Mouse (Mus musculus) testis, adult 2 months (tissue): ENCODE results near the gene Serpina6.

Source experiments
- CTCF ChIP-seq: fragments of 200-500 bp; IDR thresholded peaks from 2 replicates; pipeline ENCODE4 v1.5.1; 2012; ENCODE audit warnings: low read depth, mild to moderate bottlenecking, inconsistent platforms, low read length, moderate library complexity; ENCODE audit not compliant: control insufficient read depth, insufficient read depth, insufficient replicate concordance
- POLR2A ChIP-seq: fragments of 200-500 bp; IDR thresholded peaks from 2 replicates; pipeline ENCODE4 v1.6.1; 2012; ENCODE audit warnings: low read depth, mild to moderate bottlenecking, inconsistent platforms, low read length, moderate library complexity; ENCODE audit not compliant: control insufficient read depth

DNA sequence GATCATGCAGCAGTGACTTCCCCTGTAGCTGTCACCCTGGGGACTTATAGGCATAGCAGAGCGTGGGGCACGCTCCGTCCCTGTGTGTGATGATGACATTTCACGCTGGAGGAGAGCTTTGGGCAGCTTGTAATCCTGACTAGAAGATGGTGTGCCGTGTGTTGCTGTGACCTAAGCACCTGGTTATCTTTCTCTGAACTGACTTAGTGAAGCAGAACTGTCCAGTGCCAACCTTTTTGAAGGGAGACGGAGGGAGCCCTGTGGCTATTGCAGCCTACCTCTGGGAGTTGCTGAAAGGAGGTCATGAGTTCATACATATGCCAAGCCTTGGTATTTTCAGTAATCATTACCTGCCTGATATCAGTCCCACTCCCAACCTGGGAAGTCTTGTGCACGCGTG lies 38.4 kb upstream of the Serpina6 start, which contains the start of gene Serpina1f:
- TF ChIP-seq CTCF (no peak), POLR2A (no peak)
